Mouse (Mus musculus): ENCODE results near the gene Dync2li1. TPM values are rescaled to one million over a fixed set of nuclear protein-coding genes. Genes with fewer than 3 reads are reported as not detected.

Dync2li1 gene
- total and polyA plus RNA-seq, 3 experiments: 0.08 TPM; not detected in 2

GRCm38 (mm10) chr17:84687994-84688393 lies 61.7 kb downstream of the Dync2li1 start:
- Histone ChIP-seq H3K9ac (ENCODE audit: control insufficient read depth, low read depth, low read length, poor library complexity, severe bottlenecking) (no peak overlapping the region), H3K36me3 (ENCODE audit: control insufficient read depth in 1 of 2, insufficient read depth in 2 of 2, low read length in 2 of 2) (no peaks in the 10 kb centered on the region), H3K9me3 (replicated peaks; ENCODE audit: insufficient read depth, low read length) (no peaks in the 10 kb centered on the region), H3K79me2 (ENCODE audit: control insufficient read depth, insufficient read depth, low read length, poor library complexity) (no peaks in the 10 kb centered on the region), H3K4me1 (ENCODE audit: control insufficient read depth in 1 of 2, insufficient read depth in 2 of 2, low read length in 2 of 2) (no peaks in the 10 kb centered on the region), H3K27ac (ENCODE audit: control insufficient read depth, low read depth, low read length) (no peak overlapping the region), H3K4me3 (ENCODE audit: control insufficient read depth in 1 of 2, insufficient read depth in 1 of 2, low read depth in 2 of 2, low read length in 2 of 2) (no peak overlapping the region), H3K27me3 (ENCODE audit: control insufficient read depth in 1 of 2, insufficient read depth in 2 of 2, low read length in 2 of 2) (peaks cover 3 to 13% of the 10 kb centered on the region in 2 experiments; a peak in 3 of 4 replicates)
- TF ChIP-seq POLR2AphosphoS2 (IDR thresholded peaks at IDR 0.05; ENCODE audit: low read length) (no peak), CHD1 (IDR thresholded peaks at IDR 0.05; ENCODE audit: low read depth, low read length) (no peak), RCOR1 (IDR thresholded peaks at IDR 0.05; ENCODE audit: low read depth, low read length) (no peak), MYB (IDR thresholded peaks at IDR 0.05; ENCODE audit: low read depth, low read length) (no peak), NRF1 (IDR thresholded peaks at IDR 0.05; ENCODE audit: insufficient read depth, low read depth, low read length, poor library complexity, severe bottlenecking) (no peak), MAX (IDR thresholded peaks at IDR 0.05; ENCODE audit: low read length) (no peak), GABPA (IDR thresholded peaks at IDR 0.05; ENCODE audit: low read depth, low read length) (no peak), RAD21 (IDR thresholded peaks at IDR 0.05; ENCODE audit: low read depth, low read length) (no peak), ETS1 (IDR thresholded peaks at IDR 0.05; ENCODE audit: low read depth, low read length) (no peak), CHD2 (IDR thresholded peaks at IDR 0.05; ENCODE audit: low read length) (no peak), GATA1 (IDR thresholded peaks at IDR 0.05; ENCODE audit: low read depth, low read length) (no peak), TAL1 (IDR thresholded peaks at IDR 0.05; ENCODE audit: low read length) (no peak), SIN3A (IDR thresholded peaks at IDR 0.05; ENCODE audit: low read length) (no peak), ZC3H11A (IDR thresholded peaks at IDR 0.05; ENCODE audit: low read depth, low read length) (no peak), SMC3 (IDR thresholded peaks at IDR 0.05; ENCODE audit: low read depth, low read length) (no peak), TBP (IDR thresholded peaks at IDR 0.05; ENCODE audit: low read depth, low read length) (no peak), CTCF (IDR thresholded peaks at IDR 0.05 in 2 of 3, conservative IDR thresholded peaks at IDR 0.05 in 1 of 3; ENCODE audit: control insufficient read depth in 1 of 3, insufficient read depth in 1 of 3, low read depth in 2 of 3, low read length in 3 of 3, poor library complexity in 1 of 3, severe bottlenecking in 1 of 3) (no peak), MEF2A (IDR thresholded peaks at IDR 0.05; ENCODE audit: extremely low read depth, insufficient replicate concordance, low read depth, low read length, poor library complexity, severe bottlenecking) (no peak)
- no peak for DNase-seq (ENCODE audit: low read depth, low spot score)

- no peak overlapping the region for H3K27ac ChIP-seq (ENCODE audit: control insufficient read depth, low read depth, low read length)
- H3K9me3 ChIP-seq (replicated peaks; ENCODE audit: insufficient read depth, low read length): no peaks in the 10 kb centered on the region
- H3K4me1 ChIP-seq (ENCODE audit: control insufficient read depth in 1 of 2, insufficient read depth in 2 of 2, low read length in 2 of 2): no peaks in the 10 kb centered on the region
- H3K36me3 ChIP-seq (ENCODE audit: control insufficient read depth in 1 of 2, insufficient read depth in 2 of 2, low read length in 2 of 2): no peaks in the 10 kb centered on the region
- no peak overlapping the region for H3K4me3 ChIP-seq (ENCODE audit: control insufficient read depth in 1 of 2, insufficient read depth in 1 of 2, low read depth in 2 of 2, low read length in 2 of 2)
- no peaks in the 10 kb centered on the region for H3K79me2 ChIP-seq (ENCODE audit: control insufficient read depth, insufficient read depth, low read length, poor library complexity)
- TF ChIP-seq CHD2 (IDR thresholded peaks at IDR 0.05; ENCODE audit: low read length): no peak
- no peak for TF ChIP-seq UBTF (IDR thresholded peaks at IDR 0.05; ENCODE audit: borderline replicate concordance, insufficient read depth, low read depth, low read length)
- no peak for TF ChIP-seq NELFE (IDR thresholded peaks at IDR 0.05; ENCODE audit: low read depth, low read length)
- TF ChIP-seq ZC3H11A (IDR thresholded peaks at IDR 0.05; ENCODE audit: low read depth, low read length): no peak
- no peak for TF ChIP-seq TAL1 (IDR thresholded peaks at IDR 0.05; ENCODE audit: low read length)
- TF ChIP-seq USF2 (IDR thresholded peaks at IDR 0.05; ENCODE audit: borderline replicate concordance in 1 of 2, insufficient read depth in 1 of 2, low read depth in 1 of 2, low read length in 2 of 2): no peak
- TF ChIP-seq SMC3 (IDR thresholded peaks at IDR 0.05; ENCODE audit: low read depth, low read length): no peak
- TF ChIP-seq POLR2AphosphoS5 (IDR thresholded peaks at IDR 0.05; ENCODE audit: borderline replicate concordance, low read depth, low read length): no peak
- TF ChIP-seq NRF1 (IDR thresholded peaks at IDR 0.05; ENCODE audit: insufficient read depth, low read depth, low read length, poor library complexity, severe bottlenecking): no peak
- TF ChIP-seq GATA1 (IDR thresholded peaks at IDR 0.05; ENCODE audit: low read depth, low read length): no peak
- no peak for TF ChIP-seq EP300 (IDR thresholded peaks at IDR 0.05; ENCODE audit: low read depth in 1 of 2, low read length in 2 of 2)
- no peak for TF ChIP-seq KAT2A (conservative IDR thresholded peaks at IDR 0.05; ENCODE audit: low read depth, low read length)
- TF ChIP-seq POLR2A (IDR thresholded peaks at IDR 0.05; ENCODE audit: control insufficient read depth in 1 of 2, insufficient read depth in 1 of 2, low read depth in 1 of 2, low read length in 2 of 2, poor library complexity in 1 of 2): no peak
- TF ChIP-seq MYB (IDR thresholded peaks at IDR 0.05; ENCODE audit: low read depth, low read length): no peak
- no peak for TF ChIP-seq MXI1 (IDR thresholded peaks at IDR 0.05; ENCODE audit: low read depth, low read length)
- no peak for TF ChIP-seq MAZ (IDR thresholded peaks at IDR 0.05; ENCODE audit: low read depth, low read length)
- no peak for TF ChIP-seq JUND (IDR thresholded peaks at IDR 0.05; ENCODE audit: low read depth, low read length)
- TF ChIP-seq BHLHE40 (IDR thresholded peaks at IDR 0.05; ENCODE audit: borderline replicate concordance, low read depth, low read length): no peak
- no peak for DNase-seq (ENCODE audit: low read depth, low spot score)
- H3K27me3 ChIP-seq (ENCODE audit: control insufficient read depth in 1 of 2, insufficient read depth in 2 of 2, low read length in 2 of 2): peaks cover 3 to 13% of the 10 kb centered on the region in 2 experiments; a peak in 3 of 4 replicates
- H3K9ac ChIP-seq (ENCODE audit: control insufficient read depth, low read depth, low read length, poor library complexity, severe bottlenecking): no peak overlapping the region
Observed at GRCm38 (mm10) chr17:84688834-84689233, 62.5 kb downstream of the Dync2li1 start.

All from MEL (cell line).